Mouse (Mus musculus) erythroblast, embryonic 14.5 days (primary cell): ENCODE results near the gene Agtrap.

Experiments used
- GATA1 ChIP-seq: IDR thresholded peaks from 2 replicates; pipeline ENCODE4 v1.6.1; 2012; ENCODE audit warnings: low read length, inconsistent platforms, mixed read lengths
- TAL1 ChIP-seq: IDR thresholded peaks from 3 replicates; pipeline ENCODE4 v1.6.1; 2012; ENCODE audit warnings: low read length, inconsistent platforms, mixed read lengths

DNA sequence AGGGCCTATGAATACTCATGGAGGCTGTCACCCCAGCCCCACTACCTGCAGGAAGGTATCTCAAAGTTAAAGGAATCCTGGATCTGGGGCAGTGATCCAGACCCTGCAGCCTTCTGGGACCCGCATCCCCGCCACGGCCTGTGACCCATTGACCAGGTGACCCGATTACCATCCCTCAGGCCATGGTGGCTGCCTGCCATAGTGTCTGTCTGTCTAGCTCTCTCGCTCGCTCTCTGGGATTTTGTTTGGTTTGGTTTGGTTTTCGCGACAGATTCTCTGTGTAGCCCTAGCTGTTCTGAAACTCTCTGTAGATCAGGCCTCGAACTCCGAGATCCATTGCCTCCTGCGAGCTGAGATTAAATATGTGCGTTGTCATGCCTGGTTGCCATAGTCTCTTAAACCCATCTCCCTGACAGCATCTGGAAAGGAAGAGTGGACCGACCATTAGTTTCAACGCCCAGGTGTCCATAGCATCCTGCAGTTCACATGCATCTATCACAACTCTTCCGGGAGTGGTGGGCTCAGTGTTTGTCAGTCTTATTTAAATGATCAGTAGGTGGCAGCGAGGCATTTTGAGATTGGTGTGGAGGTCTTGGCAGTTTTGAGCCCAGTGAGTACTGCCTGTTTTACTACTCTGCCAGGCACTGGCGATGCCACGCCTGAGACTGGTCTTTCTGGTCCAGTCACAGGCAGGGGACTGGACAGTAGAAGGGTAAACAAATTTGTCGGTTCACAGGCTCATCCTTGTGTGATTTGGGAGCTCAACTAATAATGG lies 48.4 kb downstream of the Agtrap start:
- TF ChIP-seq TAL1 (no peak), GATA1 (no peak)
